Mouse (Mus musculus): ENCODE measurements around the gene Peli1. TPM values are rescaled to one million over a fixed set of nuclear protein-coding genes. Genes with fewer than 3 reads are reported as not detected.

The Peli1 gene
- polyA plus RNA-seq, 1 experiment = 5.2 TPM

DNA sequence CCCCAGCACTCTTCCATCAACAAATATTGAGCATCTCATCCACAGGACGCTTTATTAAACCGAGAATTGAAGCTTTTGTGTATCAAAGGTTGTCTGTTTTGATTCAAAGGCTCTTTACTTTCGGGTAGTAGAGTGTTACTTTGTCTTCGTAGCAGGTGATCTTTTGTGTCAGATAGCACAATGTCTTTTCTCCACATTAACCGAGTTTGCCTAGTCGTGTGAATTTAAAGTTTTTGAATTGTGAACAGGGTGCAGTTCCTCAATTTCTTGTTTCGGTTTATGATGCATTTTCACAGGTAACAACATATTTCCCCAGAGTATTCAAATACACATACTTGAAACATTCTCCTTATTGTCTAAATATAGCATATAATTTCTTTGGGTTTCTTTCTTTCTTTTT, 1.5 kb downstream of the Peli1 start:
- Histone ChIP-seq H3K27ac (ENCODE audit: control insufficient read depth, insufficient read depth, low read depth, low read length) (no peak overlapping the region), H3K4me1 (ENCODE audit: control insufficient read depth, insufficient read depth, low read length) (peaks cover 3% of the 10 kb centered on the region), H3K27me3 (ENCODE audit: control insufficient read depth, insufficient read depth, low read length) (no peaks in the 10 kb centered on the region), H3K4me3 (ENCODE audit: control insufficient read depth, low read depth, low read length) (peak overlapping the region; percentile 45; the same call in 1 of the 2 replicates), H3K36me3 (ENCODE audit: control insufficient read depth, insufficient read depth, low read length) (no peaks in the 10 kb centered on the region)
- TF ChIP-seq POLR2A (IDR thresholded peaks at IDR 0.05; ENCODE audit: control insufficient read depth, low read depth, low read length) (no peak), CTCF (IDR thresholded peaks at IDR 0.05; ENCODE audit: control insufficient read depth, insufficient read depth, insufficient replicate concordance, low read depth, low read length) (no peak)

DNA sequence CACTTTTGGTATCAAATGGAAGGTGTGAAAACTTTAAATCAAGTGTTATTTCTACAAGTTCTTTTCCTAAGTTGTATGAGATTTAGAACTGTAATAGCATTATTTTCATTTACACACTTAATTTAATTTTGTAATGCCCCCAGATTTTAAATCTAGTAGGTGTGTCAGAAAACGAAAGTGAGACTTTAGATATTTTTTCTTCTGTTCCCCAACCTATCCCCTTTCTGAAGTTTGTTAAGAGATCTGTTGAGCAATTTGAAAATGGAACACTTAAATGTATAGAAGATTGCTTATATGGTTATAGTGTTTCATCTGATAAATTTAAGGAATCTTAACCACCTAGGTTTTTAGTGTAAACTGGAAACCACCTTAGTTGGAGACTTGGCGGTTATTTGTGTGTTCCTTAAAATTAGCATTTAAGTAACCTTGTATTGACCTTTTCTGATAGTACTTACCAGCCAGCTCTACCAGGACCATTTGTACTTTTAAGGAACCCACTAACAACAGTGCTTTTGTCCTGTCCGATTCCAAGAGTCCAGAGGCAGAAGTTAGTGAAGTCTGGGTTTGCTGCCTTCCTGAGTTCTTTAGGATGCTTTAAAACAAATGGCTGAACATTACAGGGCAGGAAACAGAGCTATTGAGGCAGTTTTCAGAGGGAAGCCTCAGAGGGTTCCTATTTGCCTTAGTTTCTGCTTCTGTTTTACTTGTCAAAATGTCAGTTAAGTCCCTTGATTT, 2.2 kb downstream of the Peli1 start:
- H3K4me1 ChIP-seq (ENCODE audit: control insufficient read depth, insufficient read depth, low read length) = peaks cover 3% of the 10 kb centered on the region
- TF ChIP-seq CTCF (IDR thresholded peaks at IDR 0.05; ENCODE audit: control insufficient read depth, insufficient read depth, insufficient replicate concordance, low read depth, low read length) (no peak), POLR2A (IDR thresholded peaks at IDR 0.05; ENCODE audit: control insufficient read depth, low read depth, low read length) (no peak)
- no peaks in the 10 kb centered on the region for H3K36me3 ChIP-seq (ENCODE audit: control insufficient read depth, insufficient read depth, low read length)
- H3K27me3 ChIP-seq (ENCODE audit: control insufficient read depth, insufficient read depth, low read length) = no peaks in the 10 kb centered on the region
- H3K27ac ChIP-seq (ENCODE audit: control insufficient read depth, insufficient read depth, low read depth, low read length) = no peak overlapping the region
- H3K4me3 ChIP-seq (ENCODE audit: control insufficient read depth, low read depth, low read length) = peak overlapping the region; percentile 34; the same call in 1 of the 2 replicates

DNA sequence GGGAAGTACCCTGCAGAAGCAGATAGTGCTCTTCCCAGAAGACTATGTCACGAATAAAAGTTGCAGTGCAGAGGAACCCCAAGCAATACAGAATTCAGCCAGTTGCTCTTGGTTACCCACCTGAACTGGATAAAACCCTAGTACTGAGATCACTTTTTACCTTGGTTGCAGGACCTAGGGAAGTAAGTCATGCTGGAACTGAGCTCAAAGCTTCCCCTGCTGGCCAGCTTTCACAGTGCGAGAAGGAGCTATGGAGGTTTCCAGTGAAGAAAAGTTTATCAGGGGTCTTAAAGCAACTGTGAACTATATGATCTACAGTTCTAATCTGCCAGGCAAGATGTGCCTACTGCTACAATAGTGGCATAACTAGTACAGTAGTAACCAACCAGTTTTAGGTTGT, 5.5 kb downstream of the Peli1 start:
- TF ChIP-seq POLR2A (IDR thresholded peaks at IDR 0.05; ENCODE audit: control insufficient read depth, low read depth, low read length) = no peak
- Histone ChIP-seq H3K36me3 (ENCODE audit: control insufficient read depth, insufficient read depth, low read length) (no peaks in the 10 kb centered on the region), H3K27me3 (ENCODE audit: control insufficient read depth, insufficient read depth, low read length) (no peaks in the 10 kb centered on the region), H3K4me3 (ENCODE audit: control insufficient read depth, low read depth, low read length) (no peak overlapping the region), H3K4me1 (ENCODE audit: control insufficient read depth, insufficient read depth, low read length) (no peaks in the 10 kb centered on the region), H3K27ac (ENCODE audit: control insufficient read depth, insufficient read depth, low read depth, low read length) (no peak overlapping the region)

DNA sequence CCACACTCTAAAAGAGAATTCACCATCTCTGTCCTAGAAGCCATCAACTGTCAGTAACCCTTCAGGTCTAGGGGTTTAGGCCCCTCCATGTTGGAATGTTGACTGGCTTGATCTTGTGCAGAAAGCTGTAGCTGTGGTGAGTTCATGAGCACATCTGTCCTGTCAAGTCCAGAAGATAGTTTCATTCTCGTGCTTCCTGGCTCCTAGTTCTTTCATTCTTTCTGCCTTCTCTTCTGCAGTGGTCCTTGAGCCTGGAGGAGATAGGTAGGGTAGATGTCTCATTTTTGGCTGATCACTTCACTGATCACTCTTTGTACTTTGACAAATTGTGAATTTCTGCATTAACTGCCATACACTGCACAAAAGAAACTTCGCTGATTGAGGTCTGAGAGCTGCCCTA, 7.4 kb downstream of the Peli1 start:
- H3K4me1 ChIP-seq (ENCODE audit: control insufficient read depth, insufficient read depth, low read length) = no peaks in the 10 kb centered on the region
- TF ChIP-seq CTCF (IDR thresholded peaks at IDR 0.05; ENCODE audit: control insufficient read depth, insufficient read depth, insufficient replicate concordance, low read depth, low read length) (no peak), POLR2A (IDR thresholded peaks at IDR 0.05; ENCODE audit: control insufficient read depth, low read depth, low read length) (no peak)
- no peaks in the 10 kb centered on the region for H3K36me3 ChIP-seq (ENCODE audit: control insufficient read depth, insufficient read depth, low read length)
- H3K27ac ChIP-seq (ENCODE audit: control insufficient read depth, insufficient read depth, low read depth, low read length) = no peak overlapping the region
- no peak overlapping the region for H3K4me3 ChIP-seq (ENCODE audit: control insufficient read depth, low read depth, low read length)
- no peaks in the 10 kb centered on the region for H3K27me3 ChIP-seq (ENCODE audit: control insufficient read depth, insufficient read depth, low read length)

DNA sequence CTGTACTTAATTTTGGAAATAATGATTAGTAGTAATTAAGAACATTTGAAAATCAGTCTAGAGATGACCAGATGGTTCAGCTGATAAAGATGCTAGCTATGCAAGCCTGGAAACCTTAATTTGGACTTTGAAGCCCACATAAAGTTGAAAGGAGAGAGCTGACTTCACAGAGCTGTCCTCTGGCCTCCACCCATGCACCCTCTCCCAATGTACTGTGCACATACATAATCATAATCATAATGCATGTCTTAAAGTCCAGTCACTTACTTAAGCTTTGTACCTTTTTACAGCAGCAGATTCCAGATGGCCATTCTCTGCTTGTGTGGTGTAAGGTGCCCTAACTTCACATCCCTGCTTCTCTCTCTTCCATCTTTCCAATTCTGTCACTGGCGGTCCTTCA, 9.6 kb downstream of the Peli1 start:
- no peaks in the 10 kb centered on the region for H3K27me3 ChIP-seq (ENCODE audit: control insufficient read depth, insufficient read depth, low read length)
- H3K4me1 ChIP-seq (ENCODE audit: control insufficient read depth, insufficient read depth, low read length) = no peaks in the 10 kb centered on the region
- no peak overlapping the region for H3K27ac ChIP-seq (ENCODE audit: control insufficient read depth, insufficient read depth, low read depth, low read length)
- no peak overlapping the region for H3K4me3 ChIP-seq (ENCODE audit: control insufficient read depth, low read depth, low read length)
- no peaks in the 10 kb centered on the region for H3K36me3 ChIP-seq (ENCODE audit: control insufficient read depth, insufficient read depth, low read length)
- no peak for TF ChIP-seq POLR2A (IDR thresholded peaks at IDR 0.05; ENCODE audit: control insufficient read depth, low read depth, low read length)
- TF ChIP-seq CTCF (IDR thresholded peaks at IDR 0.05; ENCODE audit: control insufficient read depth, insufficient read depth, insufficient replicate concordance, low read depth, low read length) = no peak

DNA sequence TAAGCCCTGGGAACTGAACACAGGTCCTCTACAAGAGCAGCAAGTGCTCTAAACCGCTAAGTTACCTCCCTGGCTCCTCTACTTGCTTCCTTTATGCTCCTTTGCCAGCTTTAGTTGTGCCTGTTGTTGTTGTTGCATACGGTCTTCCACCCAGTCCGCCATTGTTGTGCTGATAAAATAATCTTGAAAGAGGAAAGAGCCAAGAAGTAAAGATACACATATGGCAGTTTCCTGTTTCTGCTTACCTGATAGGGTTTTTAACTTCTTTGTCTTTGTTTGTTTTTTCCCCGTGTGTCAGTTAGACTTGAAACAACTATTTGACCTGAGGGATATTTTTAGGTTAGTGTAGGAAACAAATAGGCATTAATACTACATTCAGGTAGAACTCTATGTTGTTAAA, 10.2 kb downstream of the Peli1 start:
- no peaks in the 10 kb centered on the region for H3K27me3 ChIP-seq (ENCODE audit: control insufficient read depth, insufficient read depth, low read length)
- H3K4me3 ChIP-seq (ENCODE audit: control insufficient read depth, low read depth, low read length) = no peak overlapping the region

DNA sequence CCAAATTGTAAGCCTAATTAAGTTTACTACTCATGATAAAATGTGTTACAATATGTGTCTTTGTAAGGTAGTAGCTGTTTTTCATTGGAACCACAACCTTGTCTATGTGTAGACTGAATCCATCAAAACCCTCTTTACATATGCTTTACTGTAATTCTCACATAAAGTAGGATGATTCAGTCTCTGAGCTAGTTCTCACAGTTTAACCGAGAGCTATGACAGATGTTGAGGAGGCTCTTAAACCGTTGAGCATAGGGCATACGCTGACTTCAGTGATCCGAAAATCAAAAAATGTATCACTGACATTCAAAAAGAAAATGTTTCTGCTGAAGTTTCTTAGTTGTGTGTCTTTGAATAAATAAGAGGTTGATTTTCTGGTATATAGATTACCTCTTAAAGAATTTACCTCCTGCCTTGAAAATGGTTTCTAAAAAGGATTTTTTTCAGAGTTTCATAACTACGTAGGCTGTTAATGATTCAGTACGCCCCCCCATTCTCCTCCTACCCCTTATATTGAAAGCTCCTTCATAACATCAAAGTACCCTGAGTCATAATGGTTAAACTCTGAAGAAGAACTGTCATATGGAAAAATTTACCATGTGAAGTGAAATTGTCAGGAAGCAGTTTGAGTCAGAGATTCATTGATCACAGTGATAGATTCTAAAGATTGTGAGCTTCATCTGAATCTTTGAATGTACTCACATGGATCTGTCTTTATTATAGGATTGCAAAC, 11.3 kb downstream of the Peli1 start:
- no peak for TF ChIP-seq CTCF (IDR thresholded peaks at IDR 0.05; ENCODE audit: control insufficient read depth, insufficient read depth, insufficient replicate concordance, low read depth, low read length)
- TF ChIP-seq POLR2A (IDR thresholded peaks at IDR 0.05; ENCODE audit: control insufficient read depth, low read depth, low read length) = no peak
- Histone ChIP-seq H3K36me3 (ENCODE audit: control insufficient read depth, insufficient read depth, low read length) (no peaks in the 10 kb centered on the region), H3K4me1 (ENCODE audit: control insufficient read depth, insufficient read depth, low read length) (0 out of 2 replicates have a peak, but pooled peaks cover 2% of the 10 kb centered on the region), H3K27ac (ENCODE audit: control insufficient read depth, insufficient read depth, low read depth, low read length) (no peak overlapping the region), H3K27me3 (ENCODE audit: control insufficient read depth, insufficient read depth, low read length) (no peaks in the 10 kb centered on the region), H3K4me3 (ENCODE audit: control insufficient read depth, low read depth, low read length) (no peak overlapping the region)

More for the DNA sequence above, 10.2 kb downstream of the Peli1 start:
- Histone ChIP-seq H3K27ac (ENCODE audit: control insufficient read depth, insufficient read depth, low read depth, low read length) (no peak overlapping the region), H3K36me3 (ENCODE audit: control insufficient read depth, insufficient read depth, low read length) (no peaks in the 10 kb centered on the region), H3K4me1 (ENCODE audit: control insufficient read depth, insufficient read depth, low read length) (no peaks in the 10 kb centered on the region)
- no peak for TF ChIP-seq CTCF (IDR thresholded peaks at IDR 0.05; ENCODE audit: control insufficient read depth, insufficient read depth, insufficient replicate concordance, low read depth, low read length)
- no peak for TF ChIP-seq POLR2A (IDR thresholded peaks at IDR 0.05; ENCODE audit: control insufficient read depth, low read depth, low read length)

Measured in testis, adult 2 months (tissue).